Mouse (Mus musculus) urinary bladder, postnatal 4 days (tissue): ENCODE measurements around the gene Smurf1.

Source experiments
- DNase-seq, 2 experiments: peaks; one replicate each; pipeline ENCODE4 v3.0.0; 2021 to 2022; ENCODE audit warnings: low spot score in 2 of 2

Gene Smurf1

DNA sequence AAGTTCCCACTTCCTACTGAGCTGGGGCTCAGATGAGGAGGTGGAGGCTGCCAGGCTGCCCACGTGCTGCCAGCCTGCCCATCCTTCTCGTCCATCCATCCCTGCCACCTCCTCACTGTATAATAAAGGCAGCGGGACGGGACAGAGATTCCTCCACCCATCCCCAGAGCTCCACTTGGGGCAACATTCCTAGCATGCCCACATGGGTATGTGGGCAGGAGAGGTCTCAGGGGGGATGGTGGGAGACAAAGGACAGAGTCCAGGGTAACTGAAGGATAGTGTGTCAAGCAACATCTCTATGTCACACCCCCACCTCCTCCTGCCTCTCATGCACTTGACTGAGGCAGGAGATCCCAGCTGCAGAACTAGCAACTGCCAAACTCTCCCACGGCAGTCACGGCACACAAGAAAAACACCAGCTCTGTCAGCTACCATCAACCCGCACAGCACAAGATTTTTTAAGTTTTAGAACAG is 51.2 kb downstream of the Smurf1 start:
- DNase-seq = no peak

DNA sequence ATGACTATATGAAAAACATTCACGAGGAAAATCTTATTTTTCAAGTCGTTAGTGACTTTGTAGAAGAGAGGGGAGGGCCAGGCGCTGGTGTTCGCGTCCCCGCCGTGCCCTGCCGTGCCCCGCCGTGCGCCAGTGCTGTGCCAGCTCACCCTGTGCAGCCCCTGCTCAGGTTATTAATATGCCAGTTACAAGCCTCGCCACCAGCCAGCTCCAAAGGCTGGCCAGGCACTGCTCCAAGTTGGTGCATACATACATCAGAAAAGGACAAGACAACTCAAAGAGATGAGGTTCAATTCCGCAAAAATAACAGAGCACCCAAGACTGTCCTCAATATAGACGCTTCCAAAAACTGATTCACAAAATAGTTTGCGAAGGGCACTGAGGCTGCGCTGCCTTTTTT is 51.7 kb downstream of the Smurf1 start:
- DNase-seq = no peak

DNA sequence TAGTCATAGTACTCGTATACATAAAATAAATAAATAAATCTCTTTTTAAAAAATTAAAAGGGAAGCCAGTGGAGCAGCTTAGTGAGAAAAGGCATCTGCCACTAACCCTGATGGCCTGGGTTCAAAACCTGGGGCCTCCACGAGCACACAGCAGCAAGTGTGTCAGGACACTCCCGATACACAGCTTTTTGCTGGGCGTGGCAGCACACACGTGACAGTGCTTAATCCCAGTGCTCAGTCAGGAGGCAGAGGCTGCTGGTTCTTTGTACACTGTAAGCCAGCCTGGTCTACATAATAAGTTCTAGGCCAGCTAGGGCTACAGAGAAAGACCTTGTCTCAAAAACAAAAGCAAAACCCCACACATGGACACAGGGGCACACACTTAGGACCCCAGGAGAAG is 52.3 kb downstream of the Smurf1 start:
- no peak for DNase-seq

DNA sequence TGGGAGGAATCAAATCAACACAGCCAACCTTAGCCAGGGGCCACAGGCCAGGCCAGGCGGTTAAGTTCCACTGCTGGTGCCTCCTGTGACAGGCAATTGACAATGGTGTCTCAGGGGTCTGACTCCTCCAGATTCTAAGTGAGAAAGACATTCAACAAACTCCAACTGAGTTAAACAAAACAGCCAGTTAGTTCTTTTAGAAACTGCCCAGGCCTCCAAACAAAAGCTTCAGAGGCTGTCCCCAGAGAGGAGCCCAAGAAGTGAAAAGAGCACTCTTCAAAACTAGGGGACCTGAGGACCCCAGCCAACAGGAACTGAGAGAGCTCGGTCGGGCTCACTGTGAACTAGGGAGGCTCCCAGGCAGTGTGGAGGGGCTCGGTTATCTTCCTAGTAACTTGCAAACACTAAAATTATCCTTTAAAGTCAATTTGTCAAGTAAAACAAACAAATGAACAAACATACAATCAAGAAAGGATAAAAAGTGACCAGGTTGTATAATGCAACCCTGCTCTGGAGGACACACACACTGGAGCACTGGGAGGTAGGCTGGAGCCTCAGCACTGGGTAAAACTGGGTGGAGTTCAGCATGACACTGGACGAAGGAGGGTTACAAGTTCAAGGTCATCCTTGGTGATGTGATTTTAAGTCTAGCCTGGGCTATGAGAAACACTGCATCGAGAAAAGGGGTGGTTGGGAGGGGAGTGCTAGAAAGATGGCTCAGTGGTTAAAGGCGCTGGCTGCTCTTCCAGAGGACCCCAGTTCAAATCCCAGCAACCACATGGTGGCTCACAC is 52.9 kb downstream of the Smurf1 start:
- DNase-seq = no peak

DNA sequence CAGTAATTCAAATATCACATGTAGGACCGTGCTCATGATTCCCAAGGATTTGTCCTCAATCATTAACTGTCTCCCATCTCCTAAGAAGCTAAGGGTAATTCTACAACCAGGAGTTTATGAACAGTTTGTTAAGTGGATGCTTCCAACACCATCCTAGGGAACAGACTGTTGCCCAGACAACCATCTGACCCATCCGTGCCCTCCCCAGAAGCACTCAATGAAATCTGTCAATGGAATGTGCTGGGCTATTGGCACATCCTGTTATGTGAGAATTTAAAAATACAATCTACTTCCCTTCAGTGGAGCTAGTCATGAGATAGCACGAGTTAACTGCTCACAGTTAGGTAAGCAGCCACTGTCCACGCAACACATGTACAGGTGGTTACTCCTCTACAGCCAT is 56.1 kb downstream of the Smurf1 start:
- DNase-seq = no peak

DNA sequence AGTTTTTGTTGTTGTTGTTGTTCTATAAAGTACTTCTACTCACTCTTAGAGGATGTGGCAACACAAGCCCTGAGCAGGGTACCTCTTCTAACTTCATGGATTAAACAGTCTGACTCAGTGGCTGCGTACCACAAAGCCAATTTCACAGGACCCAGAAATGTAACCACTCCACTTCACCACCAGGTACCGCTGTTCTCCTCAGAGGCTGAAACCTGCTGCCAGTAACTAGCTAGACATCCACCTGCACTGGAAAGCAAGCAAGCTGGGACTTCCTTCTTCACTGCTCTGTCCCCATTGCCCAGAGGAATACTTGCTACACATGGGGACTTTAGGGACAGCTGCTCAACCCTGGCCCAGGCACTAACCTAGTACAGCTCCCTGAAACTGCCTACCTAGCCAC is 58.1 kb downstream of the Smurf1 start:
- no peak for DNase-seq

DNA sequence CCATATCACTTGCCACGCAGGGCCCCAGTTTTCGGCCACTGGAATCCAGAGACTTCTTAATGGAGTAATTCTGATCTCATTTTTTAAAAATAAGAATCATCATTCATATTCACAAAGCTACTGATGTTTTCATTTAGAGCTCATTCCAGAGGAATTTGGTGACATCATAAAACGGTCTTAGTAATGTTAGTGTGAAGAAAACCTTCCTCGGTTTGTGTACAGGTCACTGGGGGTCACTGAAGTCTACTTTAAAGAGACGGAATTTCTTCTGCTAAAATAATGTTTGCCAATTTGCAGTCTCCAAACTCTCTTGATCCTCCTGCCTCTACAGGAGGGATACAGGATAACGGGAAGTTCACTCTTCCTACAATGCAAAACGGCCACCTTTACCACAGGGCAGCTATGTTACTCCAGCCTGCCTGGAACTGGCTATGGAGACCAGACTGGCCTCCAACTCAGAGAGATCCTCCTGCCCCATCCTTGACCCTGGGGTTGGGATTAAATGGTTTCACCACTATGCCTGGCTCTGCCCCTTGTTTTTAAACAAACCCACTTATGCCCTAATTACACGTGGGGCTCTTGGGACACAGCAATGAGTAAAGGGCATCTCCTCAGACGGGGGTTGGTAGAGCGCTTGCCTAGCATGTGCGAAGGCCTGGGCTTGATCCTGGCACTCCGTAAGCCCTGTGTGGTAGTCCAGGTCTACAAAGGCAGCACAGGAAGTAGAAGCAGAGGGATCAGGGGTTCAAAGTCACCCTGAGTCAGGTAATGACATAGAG is 61.1 kb downstream of the Smurf1 start:
- no peak for DNase-seq

DNA sequence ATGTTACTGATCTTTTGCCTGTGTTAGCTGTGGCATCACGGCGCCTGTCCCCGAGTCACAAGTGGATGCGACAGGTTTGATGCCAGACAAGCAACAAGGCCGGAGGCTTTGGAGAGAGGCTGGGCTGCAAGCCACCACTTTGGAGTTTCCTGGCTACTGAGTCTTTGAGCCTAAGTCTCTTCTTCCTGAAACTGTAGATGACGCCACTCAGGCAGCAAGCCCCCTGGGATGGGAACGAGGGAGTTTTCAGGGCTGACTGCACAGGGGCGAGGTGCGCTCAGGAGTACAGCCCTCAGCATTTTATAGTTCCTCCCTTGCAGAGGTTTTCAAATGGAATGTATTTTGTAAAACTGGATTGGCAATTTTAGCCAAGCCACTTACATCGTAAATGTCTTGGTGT is 63.9 kb downstream of the Smurf1 start:
- DNase-seq = no peak

DNA sequence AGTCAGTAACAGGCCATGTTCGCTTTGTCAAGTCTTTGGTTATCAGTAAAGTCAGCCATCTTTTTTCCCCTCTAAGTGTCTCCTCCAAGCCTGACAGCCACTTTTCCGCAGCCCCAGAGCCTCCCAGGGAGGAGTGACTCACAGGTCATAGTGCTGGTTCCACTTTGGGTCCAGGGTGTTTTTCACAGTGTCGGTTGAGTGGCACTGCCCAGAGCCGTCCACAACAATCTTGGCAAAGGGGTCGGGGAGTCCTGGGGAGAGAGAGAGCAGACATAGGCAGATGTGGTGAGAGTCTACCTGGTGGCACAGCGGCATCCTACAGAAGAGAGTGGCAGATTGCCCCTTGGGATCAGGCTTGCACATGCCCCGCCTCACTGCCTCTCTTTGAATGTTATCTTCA is 64.6 kb downstream of the Smurf1 start:
- DNase-seq = no peak

DNA sequence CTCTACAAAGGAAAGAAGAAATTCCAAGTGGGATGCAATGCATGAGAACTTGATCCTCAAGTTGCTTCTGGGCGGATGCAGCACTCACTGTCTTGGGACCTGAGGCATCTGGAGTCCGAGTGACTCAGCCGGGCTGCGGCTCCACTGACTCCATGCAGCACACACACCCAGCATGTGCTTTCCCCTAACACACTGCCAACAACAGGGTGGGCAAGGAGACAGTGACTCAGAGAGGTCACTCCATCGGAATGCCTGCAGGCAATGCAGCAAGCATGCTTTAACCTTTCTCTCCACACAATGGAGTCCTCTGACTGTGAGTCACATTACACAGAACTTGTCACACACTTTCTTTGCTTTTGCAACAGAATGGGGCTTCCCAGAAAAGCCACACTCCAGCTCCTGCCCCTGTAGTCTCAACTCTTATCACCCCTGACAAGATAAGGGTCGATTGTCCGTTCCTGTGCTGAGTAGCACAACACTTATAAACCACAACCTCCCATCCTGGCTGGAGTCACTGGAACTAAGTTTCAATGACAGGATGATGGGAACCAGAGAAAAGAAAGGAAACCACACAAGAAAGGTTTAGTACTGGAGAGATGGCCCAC is 67.1 kb downstream of the Smurf1 start:
- DNase-seq = peak in 1 of 2 experiments; percentile 38

DNA sequence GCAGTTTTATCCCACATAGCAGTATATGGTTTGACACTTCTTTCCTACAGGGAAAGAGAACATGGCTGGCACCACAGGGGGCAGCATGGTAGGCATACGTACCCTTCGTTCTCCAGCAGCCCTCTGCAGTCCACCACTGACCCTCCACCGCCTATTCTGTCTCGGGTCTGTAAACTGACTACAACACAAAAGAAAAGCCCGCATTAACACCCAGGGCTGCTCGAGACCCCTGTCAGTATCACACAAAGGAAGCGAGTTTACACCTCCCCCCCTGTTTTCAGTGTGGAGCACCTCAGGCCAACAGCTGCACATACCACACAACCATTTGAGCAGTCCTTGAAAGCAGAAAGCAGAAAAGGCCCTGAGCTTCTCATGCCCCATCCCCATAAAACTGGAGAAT is 67.8 kb downstream of the Smurf1 start:
- DNase-seq = no peak

DNA sequence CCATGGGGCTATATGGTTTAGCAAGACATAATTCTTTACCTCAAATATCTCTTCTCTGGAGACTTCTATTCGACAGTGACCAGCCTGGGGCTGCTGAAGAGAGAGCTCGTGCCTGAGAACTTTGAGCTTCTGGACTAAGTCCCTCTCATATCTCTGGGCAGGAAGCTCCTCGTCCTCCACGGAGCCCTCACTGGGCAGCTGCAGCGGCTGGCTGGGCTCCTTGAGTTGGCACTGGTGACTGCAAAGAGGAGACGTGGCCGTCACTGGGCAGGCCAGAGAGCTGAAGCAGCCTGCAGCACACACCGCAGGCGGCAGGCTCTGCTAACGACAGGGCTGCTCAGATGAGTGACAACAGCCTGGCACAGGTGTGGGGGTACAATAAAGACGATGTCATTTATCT is 74.4 kb downstream of the Smurf1 start:
- DNase-seq = no peak

DNA sequence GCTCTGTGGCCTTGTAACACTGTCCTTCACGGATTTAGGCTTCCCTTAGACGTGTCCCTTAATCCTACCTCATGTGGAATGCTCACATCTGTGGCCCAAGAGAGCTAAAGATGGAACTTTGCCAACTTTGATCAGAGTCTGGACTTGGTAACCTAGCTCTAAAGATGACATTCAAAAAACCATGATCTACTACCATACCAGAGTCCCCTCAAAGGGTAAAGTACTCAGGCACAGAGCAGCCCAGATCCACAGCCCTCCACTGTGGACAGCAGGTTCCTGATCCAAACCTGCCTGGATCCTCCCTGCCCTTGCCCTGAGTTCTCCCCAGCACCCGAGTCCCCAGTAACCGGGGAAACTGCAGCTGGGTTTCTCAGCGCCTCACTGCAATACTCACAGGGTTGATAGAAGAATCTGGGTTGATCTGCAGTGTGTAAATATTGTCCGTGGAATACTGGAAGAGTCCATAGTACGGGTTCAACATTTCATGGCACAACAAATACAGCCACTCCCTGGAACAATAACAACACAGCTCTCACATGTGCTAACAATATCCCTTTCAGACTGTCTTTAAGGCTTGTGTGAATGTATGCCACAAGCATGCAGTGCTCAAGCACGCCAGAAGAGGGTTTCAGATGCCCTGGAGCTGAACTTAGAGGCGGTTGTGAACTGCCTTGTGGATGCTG is 79.5 kb downstream of the Smurf1 start:
- DNase-seq = no peak

DNA sequence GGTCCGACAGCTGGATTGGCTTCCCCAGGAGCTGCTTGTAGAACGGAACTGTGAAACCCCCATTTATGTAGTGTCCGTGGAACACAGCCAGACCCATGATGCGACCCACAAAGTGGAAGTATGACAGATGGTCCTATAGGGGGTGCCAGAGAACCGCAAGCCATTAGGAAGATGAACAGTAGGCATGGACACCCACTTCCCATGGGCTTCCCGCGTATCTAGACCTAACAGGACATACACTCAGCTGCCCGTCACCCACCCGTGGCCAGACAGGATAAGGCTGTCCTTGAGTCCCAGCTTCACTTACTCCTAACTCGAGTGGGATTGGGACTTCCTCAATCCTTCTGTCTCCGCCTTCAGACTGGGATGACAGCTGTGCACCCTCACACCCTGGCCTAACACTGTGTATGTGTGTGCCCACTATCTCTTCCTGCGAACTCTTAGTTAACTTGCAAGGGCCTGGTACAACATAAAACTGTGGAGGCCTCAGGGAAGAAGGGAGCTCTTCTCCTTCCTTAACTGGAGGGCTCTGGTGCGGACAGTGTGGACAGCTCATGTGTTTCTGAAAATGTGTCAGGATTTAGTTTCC is 80.9 kb downstream of the Smurf1 start:
- DNase-seq = peak in 1 of 2 experiments; percentile 29

DNA sequence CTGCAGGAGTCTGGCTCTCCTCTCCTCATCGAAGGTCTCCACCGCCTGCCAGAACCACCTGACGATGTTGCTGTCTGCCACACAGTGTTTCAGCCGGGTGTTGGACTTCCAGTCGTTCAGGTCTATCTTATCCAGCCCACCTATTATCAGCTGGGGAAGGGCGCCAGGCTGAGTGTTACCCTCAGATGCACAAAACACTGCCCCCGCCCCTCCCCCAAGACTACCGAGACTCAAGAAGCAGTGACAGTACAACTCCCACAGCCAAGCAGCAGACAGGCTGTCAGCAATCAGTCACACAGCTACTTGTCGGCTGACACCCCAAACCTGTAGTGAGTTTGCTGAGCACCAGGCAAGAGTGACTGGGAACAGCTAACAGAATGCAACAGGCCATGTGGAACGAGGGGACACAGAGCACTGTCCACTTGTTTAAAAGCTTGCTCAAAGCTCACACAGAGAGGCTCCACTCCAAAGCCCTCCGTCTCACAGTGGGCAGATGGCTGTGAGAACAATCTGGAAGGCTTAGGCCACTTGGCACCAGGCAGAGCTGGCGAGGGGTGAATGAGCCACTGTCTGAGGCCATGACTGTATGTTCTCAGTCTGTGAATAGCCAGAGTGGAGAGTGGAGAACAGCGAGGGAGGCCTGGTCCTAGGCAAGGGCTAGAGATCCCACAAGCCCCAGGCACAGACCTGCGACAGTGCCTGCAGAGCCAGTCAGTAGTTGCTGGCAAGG is 83.8 kb downstream of the Smurf1 start:
- no peak for DNase-seq

DNA sequence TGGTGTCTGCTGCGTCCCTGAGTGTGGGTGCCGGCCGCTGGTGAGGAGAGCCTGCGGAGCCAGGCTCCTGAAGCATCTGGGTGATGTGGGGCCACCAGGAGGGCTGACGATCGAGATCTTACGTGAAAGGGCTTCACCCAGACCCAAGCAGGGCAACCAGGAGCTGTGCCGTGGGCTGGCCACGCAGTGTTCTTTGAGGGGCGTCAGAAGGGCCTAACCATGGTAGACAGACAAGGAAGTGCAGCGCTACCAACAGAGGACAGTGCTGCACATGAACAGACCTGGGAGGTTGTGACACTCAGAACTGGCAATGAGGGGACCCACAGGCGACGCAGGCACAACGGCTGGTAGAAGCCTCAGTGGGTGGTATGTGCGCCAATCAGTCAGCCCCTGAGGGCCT is 88.6 kb downstream of the Smurf1 start:
- DNase-seq = no peak

DNA sequence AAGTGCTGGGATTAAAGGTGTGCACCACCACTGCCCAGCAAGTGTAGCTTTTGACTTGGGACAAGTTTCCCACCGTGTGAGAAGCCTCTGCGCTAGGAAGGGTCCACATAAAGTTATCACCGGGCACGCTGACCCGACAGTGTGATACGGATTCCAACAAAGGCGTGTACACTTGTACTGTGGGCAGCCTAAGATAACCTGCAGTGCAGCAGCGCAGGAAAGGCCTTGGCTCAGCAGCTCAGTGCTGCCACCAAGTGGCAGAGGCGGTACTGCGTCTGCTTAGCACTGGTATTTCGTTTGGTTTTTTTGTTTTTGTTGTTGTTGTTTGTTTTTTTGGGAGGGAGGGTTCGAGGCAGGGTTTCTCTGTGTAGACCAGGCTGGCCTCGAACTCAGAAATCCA is 89.8 kb downstream of the Smurf1 start:
- peak in 1 of 2 experiments; percentile 51 for DNase-seq

DNA sequence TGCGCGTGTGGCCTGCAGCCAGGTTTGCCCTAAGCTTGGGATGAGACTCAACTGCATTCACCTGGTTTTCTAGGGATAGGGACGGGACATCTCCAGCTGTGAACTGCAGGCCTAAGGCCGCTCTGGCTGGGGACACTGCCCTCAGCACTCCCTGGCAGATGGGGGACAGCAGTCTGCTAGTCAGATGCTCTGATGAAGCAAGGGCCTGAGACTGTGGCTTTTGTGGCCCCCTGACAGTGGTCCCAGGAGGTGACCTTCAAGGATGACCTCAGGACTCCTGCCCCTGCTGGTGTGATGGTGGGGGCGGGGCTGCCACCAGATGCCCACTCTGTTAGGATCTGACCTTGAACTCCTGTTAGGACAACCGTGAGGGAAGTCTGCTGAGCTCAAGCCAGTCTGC is 90.4 kb downstream of the Smurf1 start:
- no peak for DNase-seq

DNA sequence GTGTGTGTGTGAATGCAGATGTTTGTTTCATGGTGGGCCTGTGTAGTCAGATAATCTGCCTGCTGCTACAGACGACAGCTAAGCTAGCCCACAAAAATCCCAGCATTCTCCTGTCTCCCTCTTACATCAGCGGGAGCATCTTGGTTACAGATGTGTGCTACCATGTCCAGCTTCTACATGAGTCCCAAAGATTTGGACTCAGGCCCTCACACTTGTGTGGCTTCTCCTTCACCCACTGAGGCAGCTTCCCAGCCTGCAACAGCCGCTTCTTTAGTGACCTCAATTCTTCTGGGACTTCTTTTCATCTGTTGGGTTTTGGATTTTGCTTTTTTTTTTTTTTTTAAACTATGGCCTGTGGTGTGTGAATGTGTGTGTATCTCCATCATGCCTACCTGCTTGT is 92.8 kb downstream of the Smurf1 start:
- DNase-seq = no peak

DNA sequence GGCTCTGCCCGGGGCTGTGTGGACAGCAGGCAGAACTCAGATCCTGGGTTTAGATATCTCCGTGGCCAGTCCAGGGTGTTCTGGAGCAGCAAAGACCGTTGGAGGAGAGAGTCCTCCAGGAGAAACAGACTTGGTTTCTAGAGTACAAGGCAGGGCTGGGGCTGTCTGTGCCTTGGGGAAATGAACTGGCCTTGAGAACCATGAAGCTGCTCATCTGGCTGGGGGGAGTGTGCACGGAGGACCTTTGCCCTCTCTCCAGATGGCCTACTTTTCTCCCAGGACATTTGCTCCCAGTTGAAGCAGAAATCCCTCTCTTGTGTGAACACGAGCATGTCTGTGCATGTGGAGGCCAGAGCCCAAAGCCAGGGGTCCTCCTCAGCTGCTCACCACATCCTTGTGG is 93.3 kb downstream of the Smurf1 start:
- DNase-seq = peak in 1 of 2 experiments; percentile 50

DNA sequence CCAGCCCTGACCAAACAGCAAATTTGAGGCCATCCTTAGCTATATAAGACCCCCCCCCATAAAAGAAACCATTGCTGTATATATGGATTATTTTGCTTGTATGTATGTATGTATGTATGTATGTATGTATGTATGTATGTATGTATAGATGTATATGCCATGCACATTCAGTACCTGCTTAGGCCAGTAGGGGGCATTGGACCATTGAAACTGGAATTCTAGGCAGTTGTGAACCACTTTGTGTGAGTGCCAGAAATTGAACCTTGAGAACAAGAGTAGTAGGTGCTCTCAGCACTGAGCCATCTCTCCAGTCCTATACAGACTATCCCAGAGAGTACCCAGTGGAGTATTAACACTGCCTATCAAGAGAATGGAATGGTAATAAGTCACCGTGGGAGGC is 93.9 kb downstream of the Smurf1 start:
- DNase-seq = no peak
